Mouse (Mus musculus): ENCODE results near the gene Col25a1. TPM values are rescaled to one million over a fixed set of nuclear protein-coding genes. Genes with fewer than 3 reads are reported as not detected.

Gene Col25a1
- polyA plus RNA-seq, 1 experiment from 2014 or later: 10.0 TPM

GRCm38 (mm10) chr3:130218232-130218728 is 87.0 kb downstream of the Col25a1 start:
- no peak overlapping the region for H3K4me3 ChIP-seq
- H3K4me2 ChIP-seq (replicated peaks): no peak overlapping the region
- H3K9me3 ChIP-seq (replicated peaks): no peaks in the 10 kb centered on the region
- ATAC-seq (ENCODE audit: low FRiP score): no peak
- no peak overlapping the region for H3K27ac ChIP-seq
- H3K27me3 ChIP-seq: no peaks in the 10 kb centered on the region
- WGBS: 76% methylated on average over 5 of the region's 5 CpGs
- no peaks in the 10 kb centered on the region for H3K4me1 ChIP-seq
- no peak overlapping the region for H3K9ac ChIP-seq
- no peaks in the 10 kb centered on the region for H3K36me3 ChIP-seq

GRCm38 (mm10) chr3:130220811-130221210 is 89.5 kb downstream of the Col25a1 start:
- H3K9me3 ChIP-seq (replicated peaks): no peaks in the 10 kb centered on the region
- no peak overlapping the region for H3K27ac ChIP-seq
- no peaks in the 10 kb centered on the region for H3K4me1 ChIP-seq
- H3K36me3 ChIP-seq: no peaks in the 10 kb centered on the region
- no peak overlapping the region for H3K4me3 ChIP-seq
- no peak overlapping the region for H3K4me2 ChIP-seq (replicated peaks)
- H3K9ac ChIP-seq: no peak overlapping the region
- no peaks in the 10 kb centered on the region for H3K27me3 ChIP-seq
- ATAC-seq (ENCODE audit: low FRiP score): no peak
- WGBS: 94% methylated on average over 3 of the region's 3 CpGs

- 88% methylated on average over 9 of the region's 9 CpGs for WGBS
- Histone ChIP-seq H3K27ac (no peak overlapping the region), H3K9ac (no peak overlapping the region), H3K4me1 (no peaks in the 10 kb centered on the region), H3K9me3 (replicated peaks) (no peaks in the 10 kb centered on the region), H3K36me3 (no peaks in the 10 kb centered on the region), H3K27me3 (no peaks in the 10 kb centered on the region), H3K4me2 (replicated peaks) (no peak overlapping the region), H3K4me3 (no peak overlapping the region)
- ATAC-seq (ENCODE audit: low FRiP score): no peak
These were observed 96.9 kb downstream of the Col25a1 start for GRCm38 (mm10) chr3:130228186-130228585.

- Histone ChIP-seq H3K4me2 (replicated peaks) (no peak overlapping the region), H3K4me3 (no peak overlapping the region), H3K27me3 (no peaks in the 10 kb centered on the region), H3K9me3 (replicated peaks) (no peaks in the 10 kb centered on the region), H3K27ac (no peak overlapping the region), H3K4me1 (no peaks in the 10 kb centered on the region), H3K9ac (no peak overlapping the region), H3K36me3 (no peaks in the 10 kb centered on the region)
- WGBS: 96% methylated on average over 7 of the region's 7 CpGs
- no peak for ATAC-seq (ENCODE audit: low FRiP score)
These were observed 101.6 kb downstream of the Col25a1 start for GRCm38 (mm10) chr3:130232944-130233343.

GRCm38 (mm10) chr3:130235233-130235632 is 103.9 kb downstream of the Col25a1 start:
- Histone ChIP-seq H3K9ac (no peak overlapping the region), H3K9me3 (replicated peaks) (no peaks in the 10 kb centered on the region), H3K4me1 (no peaks in the 10 kb centered on the region), H3K36me3 (no peaks in the 10 kb centered on the region), H3K27me3 (no peaks in the 10 kb centered on the region), H3K4me2 (replicated peaks) (no peak overlapping the region), H3K27ac (no peak overlapping the region), H3K4me3 (no peak overlapping the region)
- no peak for ATAC-seq (ENCODE audit: low FRiP score)
- WGBS: 96% methylated on average over 1 of the region's 1 CpGs

GRCm38 (mm10) chr3:130236129-130236528 is 104.8 kb downstream of the Col25a1 start:
- no peaks in the 10 kb centered on the region for H3K4me1 ChIP-seq
- no peaks in the 10 kb centered on the region for H3K27me3 ChIP-seq
- no peak overlapping the region for H3K4me2 ChIP-seq (replicated peaks)
- no peak overlapping the region for H3K4me3 ChIP-seq
- ATAC-seq (ENCODE audit: low FRiP score): no peak
- 88% methylated on average over 7 of the region's 7 CpGs for WGBS
- H3K27ac ChIP-seq: no peak overlapping the region
- no peaks in the 10 kb centered on the region for H3K9me3 ChIP-seq (replicated peaks)
- H3K9ac ChIP-seq: no peak overlapping the region
- H3K36me3 ChIP-seq: no peaks in the 10 kb centered on the region

GRCm38 (mm10) chr3:130237852-130238251 is 106.6 kb downstream of the Col25a1 start:
- Histone ChIP-seq H3K27me3 (no peaks in the 10 kb centered on the region), H3K36me3 (no peaks in the 10 kb centered on the region), H3K4me3 (no peak overlapping the region), H3K9ac (no peak overlapping the region), H3K4me2 (replicated peaks) (no peak overlapping the region), H3K9me3 (replicated peaks) (no peaks in the 10 kb centered on the region), H3K4me1 (peaks cover 3% of the 10 kb centered on the region; the same call in 1 of the 2 replicates), H3K27ac (no peak overlapping the region)
- ATAC-seq (ENCODE audit: low FRiP score): no peak
- 80% methylated on average over 1 of the region's 1 CpGs for WGBS

GRCm38 (mm10) chr3:130241924-130242323 is 110.6 kb downstream of the Col25a1 start:
- Histone ChIP-seq H3K9me3 (replicated peaks) (no peaks in the 10 kb centered on the region), H3K36me3 (no peaks in the 10 kb centered on the region), H3K27ac (no peak overlapping the region), H3K9ac (no peak overlapping the region), H3K4me3 (no peak overlapping the region), H3K4me1 (peaks cover 3% of the 10 kb centered on the region; the same call in 1 of the 2 replicates), H3K27me3 (no peaks in the 10 kb centered on the region), H3K4me2 (replicated peaks) (no peak overlapping the region)
- 91% methylated on average over 4 of the region's 4 CpGs for WGBS
- ATAC-seq (ENCODE audit: low FRiP score): no peak

- Histone ChIP-seq H3K4me2 (replicated peaks) (no peak overlapping the region), H3K9ac (no peak overlapping the region), H3K4me3 (no peak overlapping the region), H3K27ac (no peak overlapping the region), H3K9me3 (replicated peaks) (no peaks in the 10 kb centered on the region), H3K27me3 (no peaks in the 10 kb centered on the region), H3K36me3 (no peaks in the 10 kb centered on the region), H3K4me1 (peaks cover 3% of the 10 kb centered on the region; the same call in 1 of the 2 replicates)
- WGBS: 54% methylated on average over 8 of the region's 8 CpGs
- no peak for ATAC-seq (ENCODE audit: low FRiP score)
These were observed 111.5 kb downstream of the Col25a1 start for GRCm38 (mm10) chr3:130242647-130243296.

- no peak overlapping the region for H3K27ac ChIP-seq
- no peaks in the 10 kb centered on the region for H3K4me1 ChIP-seq
- H3K4me3 ChIP-seq: no peak overlapping the region
- 84% methylated on average over 7 of the region's 7 CpGs for WGBS
- H3K36me3 ChIP-seq: no peaks in the 10 kb centered on the region
- ATAC-seq (ENCODE audit: low FRiP score): no peak
- H3K4me2 ChIP-seq (replicated peaks): no peak overlapping the region
- H3K9ac ChIP-seq: no peak overlapping the region
- H3K9me3 ChIP-seq (replicated peaks): no peaks in the 10 kb centered on the region
- no peaks in the 10 kb centered on the region for H3K27me3 ChIP-seq
These were observed 121.1 kb downstream of the Col25a1 start for GRCm38 (mm10) chr3:130252355-130252754.

GRCm38 (mm10) chr3:130256059-130256458 is 124.8 kb downstream of the Col25a1 start:
- no peak overlapping the region for H3K4me3 ChIP-seq
- H3K27ac ChIP-seq: no peak overlapping the region
- H3K27me3 ChIP-seq: no peaks in the 10 kb centered on the region
- no peaks in the 10 kb centered on the region for H3K36me3 ChIP-seq
- no peaks in the 10 kb centered on the region for H3K9me3 ChIP-seq (replicated peaks)
- no peak for ATAC-seq (ENCODE audit: low FRiP score)
- no peak overlapping the region for H3K4me2 ChIP-seq (replicated peaks)
- H3K4me1 ChIP-seq: no peaks in the 10 kb centered on the region
- WGBS: 91% methylated on average over 3 of the region's 3 CpGs
- no peak overlapping the region for H3K9ac ChIP-seq

GRCm38 (mm10) chr3:130256610-130257009 is 125.3 kb downstream of the Col25a1 start:
- Histone ChIP-seq H3K4me3 (no peak overlapping the region), H3K36me3 (no peaks in the 10 kb centered on the region), H3K27me3 (no peaks in the 10 kb centered on the region), H3K9ac (no peak overlapping the region), H3K9me3 (replicated peaks) (no peaks in the 10 kb centered on the region), H3K4me1 (no peaks in the 10 kb centered on the region), H3K4me2 (replicated peaks) (no peak overlapping the region), H3K27ac (no peak overlapping the region)
- ATAC-seq (ENCODE audit: low FRiP score): no peak
- WGBS: 79% methylated on average over 7 of the region's 7 CpGs

GRCm38 (mm10) chr3:130259670-130260069 is 128.4 kb downstream of the Col25a1 start:
- no peaks in the 10 kb centered on the region for H3K4me1 ChIP-seq
- no peak for ATAC-seq (ENCODE audit: low FRiP score)
- no peaks in the 10 kb centered on the region for H3K36me3 ChIP-seq
- H3K9ac ChIP-seq: no peak overlapping the region
- no peak overlapping the region for H3K4me3 ChIP-seq
- no peaks in the 10 kb centered on the region for H3K27me3 ChIP-seq
- no peak overlapping the region for H3K4me2 ChIP-seq (replicated peaks)
- no peaks in the 10 kb centered on the region for H3K9me3 ChIP-seq (replicated peaks)
- 83% methylated on average over 2 of the region's 2 CpGs for WGBS
- no peak overlapping the region for H3K27ac ChIP-seq

All from hindbrain, embryonic 12.5 days (tissue).